Mouse (Mus musculus) embryonic fibroblast, embryonic 13.5 days (primary cell): ENCODE results near the gene Csnk1g1.
A peak's percentile ranks its signal among the peaks of the same experiment; 100 is the strongest.

ENCODE experiments used
- CTCF ChIP-seq: IDR thresholded peaks from 2 replicates; pipeline ENCODE4 v1.5.1; 2011; ENCODE audit warnings: mild to moderate bottlenecking, control low read depth, low read length, moderate library complexity, borderline replicate concordance; ENCODE audit not compliant: insufficient read depth
- POLR2A ChIP-seq: IDR thresholded peaks from 2 replicates; pipeline ENCODE4 v1.6.1; 2011; ENCODE audit warnings: low read depth, mild to moderate bottlenecking, control low read depth, low read length, moderate library complexity

DNA sequence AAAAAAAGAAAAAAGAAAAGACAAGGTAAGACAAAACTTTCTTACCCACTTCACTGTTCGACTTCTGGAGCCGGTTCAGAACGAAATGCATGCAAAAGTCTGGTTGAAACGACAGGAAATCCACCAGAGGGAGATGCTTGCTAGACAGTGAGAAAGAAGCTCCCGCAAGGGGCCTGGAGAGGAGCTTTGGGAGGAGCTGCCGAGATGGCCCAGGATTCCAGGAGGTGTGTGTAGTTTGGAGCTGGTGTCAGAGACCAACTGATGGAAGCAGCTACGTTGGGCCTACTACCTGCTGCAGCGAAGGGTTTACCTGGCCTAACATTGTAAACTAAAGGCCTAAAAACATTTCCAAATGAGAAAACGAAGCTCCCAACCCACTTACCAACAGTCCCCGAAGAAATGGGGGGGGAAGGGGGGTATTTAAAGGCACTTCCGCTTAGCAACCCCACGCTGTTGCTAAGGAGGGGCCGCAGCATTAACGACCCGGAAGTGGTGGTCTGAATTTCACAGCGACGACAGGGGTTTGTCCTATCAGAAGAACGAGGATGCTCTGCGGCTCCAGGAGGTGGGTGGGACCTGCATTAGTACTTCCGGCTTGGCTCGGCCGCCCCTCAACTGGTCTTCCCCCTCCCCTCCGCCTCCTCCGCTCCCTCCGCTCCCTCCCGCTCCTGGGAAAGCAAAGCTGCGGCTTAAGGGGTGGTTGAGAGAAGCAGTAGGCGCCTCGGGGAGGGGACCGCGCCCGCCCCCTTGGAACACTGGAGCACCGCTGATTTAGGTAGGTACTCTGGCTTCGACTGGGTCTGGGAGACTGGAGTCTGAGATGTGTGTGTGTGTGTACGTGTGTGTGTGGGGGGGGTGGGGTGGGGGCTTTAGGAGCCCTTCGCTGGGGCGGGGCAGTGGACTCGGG lies at the start of gene Csnk1g1, which contains the start of gene Trip4:
- no peak for TF ChIP-seq CTCF
- TF ChIP-seq POLR2A = peak; percentile 71
